Mouse (Mus musculus): ENCODE results near the gene Rapgef5. TPM values are rescaled to one million over a fixed set of nuclear protein-coding genes. Genes with fewer than 3 reads are reported as not detected.

The Rapgef5 gene
- total and polyA plus RNA-seq, 3 experiments: not detected

GRCm38 (mm10) chr12:117744580-117745483 is 228.6 kb downstream of the Rapgef5 start:
- no peaks in the 10 kb centered on the region for H3K27me3 ChIP-seq (ENCODE audit: control insufficient read depth in 1 of 2, insufficient read depth in 2 of 2, low read length in 2 of 2)
- H3K4me1 ChIP-seq (ENCODE audit: control insufficient read depth in 1 of 2, insufficient read depth in 2 of 2, low read length in 2 of 2): no peaks in the 10 kb centered on the region
- H3K27ac ChIP-seq (ENCODE audit: control insufficient read depth, low read depth, low read length): no peak overlapping the region
- no peak overlapping the region for H3K9ac ChIP-seq (ENCODE audit: control insufficient read depth, low read depth, low read length, poor library complexity, severe bottlenecking)
- no peak for DNase-seq (ENCODE audit: low read depth, low spot score)
- H3K4me3 ChIP-seq (ENCODE audit: control insufficient read depth in 1 of 2, insufficient read depth in 1 of 2, low read depth in 2 of 2, low read length in 2 of 2): no peak overlapping the region
- no peaks in the 10 kb centered on the region for H3K79me2 ChIP-seq (ENCODE audit: control insufficient read depth, insufficient read depth, low read length, poor library complexity)
- TF ChIP-seq MXI1 (IDR thresholded peaks at IDR 0.05; ENCODE audit: low read depth, low read length) (no peak), ZMIZ1 (IDR thresholded peaks at IDR 0.05; ENCODE audit: low read depth, low read length) (no peak), SMC3 (IDR thresholded peaks at IDR 0.05; ENCODE audit: low read depth, low read length) (no peak)
- no peaks in the 10 kb centered on the region for H3K36me3 ChIP-seq (ENCODE audit: control insufficient read depth in 1 of 2, insufficient read depth in 2 of 2, low read length in 2 of 2)
- H3K9me3 ChIP-seq (replicated peaks; ENCODE audit: insufficient read depth, low read length): no peaks in the 10 kb centered on the region

DNA sequence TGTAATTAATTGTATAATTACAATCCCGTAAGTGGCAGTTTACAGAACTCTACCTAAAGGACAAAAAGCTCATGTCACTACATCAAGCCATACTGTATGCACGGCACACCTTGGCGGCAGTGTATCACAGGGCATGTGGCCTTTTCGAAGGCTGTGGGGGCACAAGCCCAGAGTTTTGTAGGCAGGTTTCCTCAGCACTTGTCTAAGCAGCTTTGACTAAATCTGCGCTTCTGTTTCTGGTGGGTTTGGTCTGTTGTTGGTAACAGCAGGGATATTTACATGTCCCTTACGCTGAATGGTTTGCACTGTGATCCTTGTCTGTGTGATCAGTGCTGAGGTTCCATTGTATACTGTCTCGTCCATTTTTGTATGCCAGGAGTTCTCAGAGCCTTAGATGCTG is 230.3 kb downstream of the Rapgef5 start:
- H3K4me1 ChIP-seq (ENCODE audit: control insufficient read depth in 1 of 2, insufficient read depth in 2 of 2, low read length in 2 of 2): no peaks in the 10 kb centered on the region
- H3K36me3 ChIP-seq (ENCODE audit: control insufficient read depth in 1 of 2, insufficient read depth in 2 of 2, low read length in 2 of 2): no peaks in the 10 kb centered on the region

GRCm38 (mm10) chr12:117751045-117751444 is 234.8 kb downstream of the Rapgef5 start:
- Histone ChIP-seq H3K79me2 (ENCODE audit: control insufficient read depth, insufficient read depth, low read length, poor library complexity) (no peaks in the 10 kb centered on the region), H3K27me3 (ENCODE audit: control insufficient read depth in 1 of 2, insufficient read depth in 2 of 2, low read length in 2 of 2) (no peaks in the 10 kb centered on the region), H3K9me3 (replicated peaks; ENCODE audit: insufficient read depth, low read length) (no peaks in the 10 kb centered on the region), H3K4me3 (ENCODE audit: control insufficient read depth in 1 of 2, insufficient read depth in 1 of 2, low read depth in 2 of 2, low read length in 2 of 2) (no peak overlapping the region), H3K36me3 (ENCODE audit: control insufficient read depth in 1 of 2, insufficient read depth in 2 of 2, low read length in 2 of 2) (no peaks in the 10 kb centered on the region), H3K9ac (ENCODE audit: control insufficient read depth, low read depth, low read length, poor library complexity, severe bottlenecking) (no peak overlapping the region), H3K4me1 (ENCODE audit: control insufficient read depth in 1 of 2, insufficient read depth in 2 of 2, low read length in 2 of 2) (no peaks in the 10 kb centered on the region), H3K27ac (ENCODE audit: control insufficient read depth, low read depth, low read length) (no peak overlapping the region)
- no peak for DNase-seq (ENCODE audit: low read depth, low spot score)
- TF ChIP-seq GABPA (IDR thresholded peaks at IDR 0.05; ENCODE audit: low read depth, low read length) (no peak), NRF1 (IDR thresholded peaks at IDR 0.05; ENCODE audit: insufficient read depth, low read depth, low read length, poor library complexity, severe bottlenecking) (no peak), MYB (IDR thresholded peaks at IDR 0.05; ENCODE audit: low read depth, low read length) (no peak), SIN3A (IDR thresholded peaks at IDR 0.05; ENCODE audit: low read length) (no peak), HCFC1 (IDR thresholded peaks at IDR 0.05; ENCODE audit: low read depth, low read length) (no peak), ETS1 (IDR thresholded peaks at IDR 0.05; ENCODE audit: low read depth, low read length) (no peak), MAFK (IDR thresholded peaks at IDR 0.05; ENCODE audit: borderline replicate concordance, low read depth, low read length) (no peak), USF1 (IDR thresholded peaks at IDR 0.05; ENCODE audit: low read depth, low read length) (no peak), CHD2 (IDR thresholded peaks at IDR 0.05; ENCODE audit: low read length) (no peak), NELFE (IDR thresholded peaks at IDR 0.05; ENCODE audit: low read depth, low read length) (no peak), UBTF (IDR thresholded peaks at IDR 0.05; ENCODE audit: borderline replicate concordance, insufficient read depth, low read depth, low read length) (no peak), GATA1 (IDR thresholded peaks at IDR 0.05; ENCODE audit: low read depth, low read length) (no peak), BHLHE40 (IDR thresholded peaks at IDR 0.05; ENCODE audit: borderline replicate concordance, low read depth, low read length) (no peak), MAZ (IDR thresholded peaks at IDR 0.05; ENCODE audit: low read depth, low read length) (no peak)

More for the DNA sequence above, 230.3 kb downstream of the Rapgef5 start:
- Histone ChIP-seq H3K4me3 (ENCODE audit: control insufficient read depth in 1 of 2, insufficient read depth in 1 of 2, low read depth in 2 of 2, low read length in 2 of 2) (no peak overlapping the region), H3K9me3 (replicated peaks; ENCODE audit: insufficient read depth, low read length) (no peaks in the 10 kb centered on the region), H3K79me2 (ENCODE audit: control insufficient read depth, insufficient read depth, low read length, poor library complexity) (no peaks in the 10 kb centered on the region), H3K9ac (ENCODE audit: control insufficient read depth, low read depth, low read length, poor library complexity, severe bottlenecking) (no peak overlapping the region), H3K27me3 (ENCODE audit: control insufficient read depth in 1 of 2, insufficient read depth in 2 of 2, low read length in 2 of 2) (no peaks in the 10 kb centered on the region), H3K27ac (ENCODE audit: control insufficient read depth, low read depth, low read length) (no peak overlapping the region)
- no peak for TF ChIP-seq TCF12 (IDR thresholded peaks at IDR 0.05; ENCODE audit: low read depth, low read length)
- TF ChIP-seq MAX (IDR thresholded peaks at IDR 0.05; ENCODE audit: low read length): no peak
- no peak for TF ChIP-seq ZKSCAN1 (IDR thresholded peaks at IDR 0.05; ENCODE audit: low read depth, low read length)
- no peak for TF ChIP-seq MXI1 (IDR thresholded peaks at IDR 0.05; ENCODE audit: low read depth, low read length)
- TF ChIP-seq ZMIZ1 (IDR thresholded peaks at IDR 0.05; ENCODE audit: low read depth, low read length): no peak
- TF ChIP-seq ELF1 (IDR thresholded peaks at IDR 0.05; ENCODE audit: low read depth, low read length): no peak
- no peak for TF ChIP-seq ETS1 (IDR thresholded peaks at IDR 0.05; ENCODE audit: low read depth, low read length)
- no peak for TF ChIP-seq MAZ (IDR thresholded peaks at IDR 0.05; ENCODE audit: low read depth, low read length)
- TF ChIP-seq ZC3H11A (IDR thresholded peaks at IDR 0.05; ENCODE audit: low read depth, low read length): no peak
- no peak for TF ChIP-seq CTCF (IDR thresholded peaks at IDR 0.05 in 2 of 3, conservative IDR thresholded peaks at IDR 0.05 in 1 of 3; ENCODE audit: control insufficient read depth in 1 of 3, insufficient read depth in 1 of 3, low read depth in 2 of 3, low read length in 3 of 3, poor library complexity in 1 of 3, severe bottlenecking in 1 of 3)
- TF ChIP-seq SMC3 (IDR thresholded peaks at IDR 0.05; ENCODE audit: low read depth, low read length): no peak
- TF ChIP-seq GABPA (IDR thresholded peaks at IDR 0.05; ENCODE audit: low read depth, low read length): no peak
- no peak for TF ChIP-seq NRF1 (IDR thresholded peaks at IDR 0.05; ENCODE audit: insufficient read depth, low read depth, low read length, poor library complexity, severe bottlenecking)
- no peak for TF ChIP-seq GATA1 (IDR thresholded peaks at IDR 0.05; ENCODE audit: low read depth, low read length)
- TF ChIP-seq JUND (IDR thresholded peaks at IDR 0.05; ENCODE audit: low read depth, low read length): no peak
- no peak for TF ChIP-seq NELFE (IDR thresholded peaks at IDR 0.05; ENCODE audit: low read depth, low read length)
- no peak for TF ChIP-seq USF2 (IDR thresholded peaks at IDR 0.05; ENCODE audit: borderline replicate concordance in 1 of 2, insufficient read depth in 1 of 2, low read depth in 1 of 2, low read length in 2 of 2)
- no peak for DNase-seq (ENCODE audit: low read depth, low spot score)

Measured in MEL (cell line).